Mouse (Mus musculus) midbrain, embryonic 10.5 days (tissue): Measurements from ENCODE around the gene Abca3. TPM values are rescaled to one million over a fixed set of nuclear protein-coding genes. Genes with fewer than 3 reads are reported as not detected.

Experiments
- DNase-seq: peaks from one replicate; pipeline ENCODE4 v3.0.0-alpha.2; 2017; ENCODE audit warnings: low spot score
- H3K27ac ChIP-seq: fragments of 300-500 bp; sonication (generic); replicated peaks from 2 replicates; pipeline ENCODE4 v1.5.1; 2016; ENCODE audit warnings: mild to moderate bottlenecking
- H3K27me3 ChIP-seq: fragments of 300-500 bp; sonication (generic); 2 replicates; pipeline ENCODE4 v1.6.1; 2016; ENCODE audit warnings: low read depth, mild to moderate bottlenecking; ENCODE audit not compliant: poor library complexity, severe bottlenecking
- H3K36me3 ChIP-seq: fragments of 300-500 bp; sonication (generic); 2 replicates; pipeline ENCODE4 v1.6.1; 2016; ENCODE audit warnings: mild to moderate bottlenecking, moderate library complexity
- H3K4me1 ChIP-seq: fragments of 300-500 bp; sonication (generic); 2 replicates; pipeline ENCODE4 v1.6.1; 2016
- H3K4me3 ChIP-seq: fragments of 300-500 bp; sonication (generic); 2 replicates; pipeline ENCODE4 v1.5.1; 2016; ENCODE audit warnings: mild to moderate bottlenecking, moderate library complexity
- H3K9me3 ChIP-seq: fragments of 300-500 bp; sonication (generic); replicated peaks from 2 replicates; pipeline ENCODE4 v1.6.1; 2016; ENCODE audit warnings: mild to moderate bottlenecking
- WGBS: fragments of 180-500 bp; shearing (Covaris S2); methylation state at CpG from one replicate; pipeline ENCODE4 v1.1.7; 2016; 5-methylcytosine and 5-hydroxymethylcytosine counted together
- polyA plus RNA-seq: library from polyadenylated mRNA; unstranded; fragments of >200 nt; fragmentation: Nextera tagmentation; extraction: Ambion mirVana; gene quantifications from 2 replicates; pipeline ENCODE4 v1.2.1, GENCODE M21; 2016

Abca3 gene
- 8.6 and 13.3 TPM in 2 replicates for polyA plus RNA-seq

- H3K4me1 ChIP-seq = peaks cover 29% of the 10 kb centered on the region
- peak within 1 kb of the TSS; percentile 88 for H3K27ac ChIP-seq
- H3K27me3 ChIP-seq = peaks cover 40% of the 10 kb centered on the region
- peak; percentile 95 for DNase-seq
- under 1% methylated on average over 55 of the region's 55 CpGs for WGBS
- H3K4me3 ChIP-seq = peak within 1 kb of the TSS; percentile 85
- H3K9me3 ChIP-seq = no peaks in the 10 kb centered on the region
- H3K36me3 ChIP-seq = no peaks in the 10 kb centered on the region
Measured at GRCm38 (mm10) chr17:24351760-24352357, at the start of gene Abca3. Abca3 (plus strand) TSS chr17:24351950.

DNA sequence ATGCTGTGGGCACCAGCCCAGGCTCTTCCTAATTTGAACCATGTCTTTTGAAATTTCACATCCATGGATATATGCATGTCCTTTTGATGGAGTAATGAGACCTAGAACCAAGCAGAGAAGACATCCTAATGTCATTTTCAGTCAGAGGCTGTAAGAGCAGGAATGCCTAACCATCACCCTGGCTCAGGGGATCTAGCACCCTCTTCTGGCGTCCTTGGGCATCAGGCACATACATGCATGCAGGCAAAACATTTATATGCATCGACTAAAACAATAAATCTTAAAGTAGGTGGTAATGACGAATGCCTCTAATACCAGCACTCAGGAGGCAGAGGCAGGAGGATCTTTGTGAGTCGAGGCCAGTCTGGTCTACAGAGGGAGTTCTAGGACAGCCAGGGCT lies 44.2 kb upstream of the Abca3 start:
- no peak overlapping the region for H3K27ac ChIP-seq
- H3K4me3 ChIP-seq = no peak overlapping the region
- 59% methylated on average over 4 of the region's 4 CpGs for WGBS
- no peaks in the 10 kb centered on the region for H3K4me1 ChIP-seq
- H3K36me3 ChIP-seq = no peaks in the 10 kb centered on the region
- no peak for DNase-seq
- H3K27me3 ChIP-seq = no peaks in the 10 kb centered on the region
- no peaks in the 10 kb centered on the region for H3K9me3 ChIP-seq

GRCm38 (mm10) chr17:24320826-24321225 lies 30.9 kb upstream of the Abca3 start:
- 91% methylated on average over 3 of the region's 3 CpGs for WGBS
- Histone ChIP-seq H3K9me3 (peaks cover 16% of the 10 kb centered on the region), H3K4me1 (no peaks in the 10 kb centered on the region), H3K27me3 (no peaks in the 10 kb centered on the region), H3K27ac (no peak overlapping the region), H3K36me3 (no peaks in the 10 kb centered on the region), H3K4me3 (no peak overlapping the region)
- no peak for DNase-seq

- DNase-seq = no peak
- no peaks in the 10 kb centered on the region for H3K36me3 ChIP-seq
- peaks cover 10% of the 10 kb centered on the region for H3K9me3 ChIP-seq
- WGBS = 89% methylated on average over 10 of the region's 10 CpGs
- no peaks in the 10 kb centered on the region for H3K27me3 ChIP-seq
- H3K4me3 ChIP-seq = no peak overlapping the region
- H3K27ac ChIP-seq = no peak overlapping the region
- no peaks in the 10 kb centered on the region for H3K4me1 ChIP-seq
Measured at GRCm38 (mm10) chr17:24325051-24325450, 26.7 kb upstream of the Abca3 start.

DNA sequence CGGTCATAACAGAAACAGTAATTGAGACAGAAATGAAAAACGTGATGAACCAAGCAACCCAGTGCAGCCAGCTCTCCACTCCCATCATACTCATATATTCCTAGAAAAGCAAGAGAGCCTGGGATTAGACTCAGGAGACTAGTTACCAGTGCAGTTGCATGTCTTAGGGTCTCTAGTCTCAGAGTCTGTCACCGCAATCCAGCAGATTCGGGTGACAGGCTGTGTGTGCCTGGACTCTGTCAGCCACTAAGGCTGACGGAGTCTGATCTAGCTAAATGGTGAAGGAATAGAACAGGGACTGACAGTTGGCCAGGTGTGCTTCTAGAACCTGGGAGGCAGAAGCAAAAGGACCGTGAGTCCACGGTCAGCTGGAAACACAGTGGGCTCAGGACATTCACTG lies 24.1 kb upstream of the Abca3 start:
- no peak overlapping the region for H3K27ac ChIP-seq
- H3K36me3 ChIP-seq = no peaks in the 10 kb centered on the region
- no peaks in the 10 kb centered on the region for H3K27me3 ChIP-seq
- no peaks in the 10 kb centered on the region for H3K9me3 ChIP-seq
- no peak overlapping the region for H3K4me3 ChIP-seq
- H3K4me1 ChIP-seq = no peaks in the 10 kb centered on the region
- 84% methylated on average over 7 of the region's 7 CpGs for WGBS
- DNase-seq = no peak

DNA sequence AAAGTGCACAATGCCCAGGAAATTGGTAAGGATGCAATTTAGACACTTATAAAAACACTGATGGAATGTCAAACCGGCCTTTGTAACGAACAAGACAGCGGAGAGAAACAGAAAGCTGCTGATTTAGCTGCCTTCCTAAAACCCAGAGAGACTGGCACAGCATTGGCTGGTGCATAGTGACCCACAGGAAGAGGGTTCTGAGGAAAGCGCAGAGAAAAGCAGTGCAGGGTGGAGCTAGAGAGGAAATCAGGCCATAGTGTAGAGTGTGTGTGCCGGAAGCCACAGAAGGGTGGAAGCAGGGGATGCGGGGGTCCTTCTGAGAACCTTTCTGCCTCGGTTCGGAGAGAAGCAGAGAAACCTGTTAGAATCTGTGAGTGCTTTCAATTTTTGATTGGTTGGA lies 7.1 kb upstream of the Abca3 start:
- H3K9me3 ChIP-seq = no peaks in the 10 kb centered on the region

GRCm38 (mm10) chr17:24346831-24347230 lies 4.9 kb upstream of the Abca3 start:
- Histone ChIP-seq H3K27me3 (peaks cover 24% of the 10 kb centered on the region), H3K4me1 (peaks cover 12% of the 10 kb centered on the region), H3K27ac (no peak overlapping the region), H3K36me3 (no peaks in the 10 kb centered on the region), H3K9me3 (no peaks in the 10 kb centered on the region), H3K4me3 (no peak overlapping the region)
- 63% methylated on average over 7 of the region's 7 CpGs for WGBS
- no peak for DNase-seq

More for the DNA sequence above, 7.1 kb upstream of the Abca3 start:
- no peak overlapping the region for H3K27ac ChIP-seq
- H3K4me3 ChIP-seq = no peak overlapping the region
- peaks cover 7% of the 10 kb centered on the region for H3K27me3 ChIP-seq
- H3K36me3 ChIP-seq = no peaks in the 10 kb centered on the region
- 89% methylated on average over 8 of the region's 8 CpGs for whole genome bisulfite sequencing
- H3K4me1 ChIP-seq = no peaks in the 10 kb centered on the region
- DNase-seq = no peak

GRCm38 (mm10) chr17:24349176-24349575 lies 2.6 kb upstream of the Abca3 start:
- H3K36me3 ChIP-seq = no peaks in the 10 kb centered on the region
- 85% methylated on average over 2 of the region's 2 CpGs for WGBS
- H3K4me3 ChIP-seq = no peak overlapping the region
- DNase-seq = no peak
- H3K9me3 ChIP-seq = no peaks in the 10 kb centered on the region
- H3K4me1 ChIP-seq = peaks cover 29% of the 10 kb centered on the region
- no peak overlapping the region for H3K27ac ChIP-seq
- peaks cover 40% of the 10 kb centered on the region for H3K27me3 ChIP-seq

GRCm38 (mm10) chr17:24350926-24351759 lies 607 bp upstream of the Abca3 start, which contains the start of gene Abca17:
Abca17 (minus strand) TSS chr17:24351068.
- Histone ChIP-seq H3K9me3 (no peaks in the 10 kb centered on the region), H3K27ac (peak within 1 kb of the TSS; percentile 88), H3K27me3 (peaks cover 40% of the 10 kb centered on the region), H3K4me3 (peak within 1 kb of the TSS; percentile 85), H3K36me3 (no peaks in the 10 kb centered on the region), H3K4me1 (peaks cover 29% of the 10 kb centered on the region)
- WGBS = 5% methylated on average over 42 of the region's 42 CpGs
- no peak for DNase-seq

GRCm38 (mm10) chr17:24352370-24353194 lies 832 bp downstream of the Abca3 start:
- Histone ChIP-seq H3K27me3 (peaks cover 40% of the 10 kb centered on the region), H3K4me3 (peak overlapping the region; percentile 85), H3K36me3 (no peaks in the 10 kb centered on the region), H3K4me1 (peaks cover 29% of the 10 kb centered on the region), H3K9me3 (no peaks in the 10 kb centered on the region), H3K27ac (peak overlapping the region; percentile 88)
- DNase-seq = no peak
- 3% methylated on average over 36 of the region's 36 CpGs for WGBS

DNA sequence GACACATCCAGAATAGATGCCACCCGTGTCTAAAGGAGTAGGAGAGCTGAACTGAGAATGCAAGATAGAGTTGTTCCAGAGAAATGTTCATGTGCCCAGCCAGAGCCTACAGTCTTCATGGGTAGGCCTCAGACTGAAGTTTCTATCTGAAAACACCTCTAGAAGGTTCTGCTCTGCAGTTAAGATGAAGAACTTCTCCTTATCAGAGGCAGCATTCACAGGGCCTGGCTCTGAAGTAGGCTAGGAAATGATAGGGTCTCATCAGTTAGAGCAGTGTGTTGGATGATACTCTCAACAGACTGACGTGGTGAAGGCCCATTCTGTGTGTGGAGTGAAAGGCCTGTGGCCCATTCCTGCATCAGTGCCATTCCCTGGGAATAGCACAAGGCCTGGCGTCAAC lies 2.2 kb downstream of the Abca3 start:
- Histone ChIP-seq H3K4me3 (no peak overlapping the region), H3K9me3 (no peaks in the 10 kb centered on the region), H3K4me1 (peaks cover 29% of the 10 kb centered on the region), H3K36me3 (0 out of 2 replicates have a peak, but pooled peaks cover 3% of the 10 kb centered on the region), H3K27me3 (peaks cover 40% of the 10 kb centered on the region), H3K27ac (no peak overlapping the region)
- no peak for DNase-seq
- WGBS = 89% methylated on average over 3 of the region's 3 CpGs

DNA sequence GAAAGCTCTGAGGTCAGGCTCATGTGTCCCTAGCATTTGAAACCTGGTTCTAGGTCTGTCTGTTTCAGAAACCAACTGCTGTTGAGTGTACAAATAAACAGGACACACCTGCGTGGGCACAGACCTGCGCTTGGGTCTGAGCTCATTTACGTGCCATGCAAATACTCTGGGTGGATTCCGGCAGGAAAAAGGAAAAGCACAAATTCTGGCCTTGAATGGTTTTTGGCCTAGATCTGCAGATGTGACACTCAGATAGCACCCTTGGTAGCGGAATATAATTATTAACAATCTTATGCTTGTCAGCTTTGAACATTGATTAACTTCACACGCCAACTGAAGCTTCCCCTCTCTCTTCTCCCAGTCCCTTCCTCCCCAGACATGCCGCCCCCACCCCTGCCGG lies 3.5 kb downstream of the Abca3 start:
- no peak for DNase-seq
- no peaks in the 10 kb centered on the region for H3K9me3 ChIP-seq
- WGBS = 84% methylated on average over 8 of the region's 8 CpGs
- H3K36me3 ChIP-seq = 0 out of 2 replicates have a peak, but pooled peaks cover 3% of the 10 kb centered on the region
- H3K4me1 ChIP-seq = peaks cover 41% of the 10 kb centered on the region
- no peak overlapping the region for H3K4me3 ChIP-seq
- no peak overlapping the region for H3K27ac ChIP-seq
- peaks cover 27% of the 10 kb centered on the region for H3K27me3 ChIP-seq
